Comparison of ENCODE assay signal across 8 mouse cellular contexts in genomic region chr2:28839501-28840221, GRCm38 (mm10). TPM values are rescaled to one million over a fixed set of nuclear protein-coding genes. Genes with fewer than 3 reads are reported as not detected.
DNase-seq lines count a peak whose midpoint lies in the region; ATAC-seq lines count a peak whose summit lies in the region.

No protein-coding gene starts in this region.

- H3K4me1 ChIP-seq in midbrain, embryonic 12.5 days = peaks cover 35% of the 10 kb centered on the region

- intact Hi-C loops in left cerebral cortex, postnatal 25 days (cut with DNase I) = loop anchor here (5.0 kb wide), 2 partner anchors 82 to 142 kb away; partner anchors contain the start of gene Spaca9

- peak; percentile 59 for ATAC-seq in midbrain, embryonic 12.5 days (ENCODE audit: low FRiP score, low read depth)

- WGBS in midbrain, embryonic 12.5 days = under 1% methylated on average over 48 of the region's 53 CpGs

- peaks cover 5% of the 10 kb centered on the region for H3K36me3 ChIP-seq in midbrain, embryonic 12.5 days

- peak overlapping the region; percentile 91 for H3K9ac ChIP-seq in midbrain, embryonic 12.5 days (replicated peaks)

- H3K4me3 ChIP-seq in midbrain, embryonic 12.5 days = peak overlapping the region; percentile 98

- H3K27me3 ChIP-seq in midbrain, embryonic 12.5 days = no peaks in the 10 kb centered on the region

- H3K4me2 ChIP-seq in midbrain, embryonic 12.5 days (replicated peaks) = peak overlapping the region; percentile 87

- DNase-seq in right cerebral cortex, adult 18-20 months = peak; percentile 8
- no peak for DNase-seq in right cerebral cortex, postnatal 4 days
- peak; percentile 44 for DNase-seq in c-Kit-positive CD71-positive TER-119-positive erythroid progenitor cells, embryonic 14.5 days (ENCODE audit: low spot score)
- peak; percentile 8 for DNase-seq in gastrocnemius, postnatal 25 days
- peak; percentile 6 to 53 for DNase-seq in kidney, postnatal 25 days
- no peak for DNase-seq in cerebellum, postnatal 14 days
- no peak for DNase-seq in left cerebral cortex, postnatal 25 days (ENCODE audit: low spot score in 2 of 2)

- H3K9me3 ChIP-seq in midbrain, embryonic 12.5 days = no peaks in the 10 kb centered on the region

- peak overlapping the region; percentile 87 for H3K27ac ChIP-seq in midbrain, embryonic 12.5 days (replicated peaks)

RNA-seq across cellular contexts. Expression of gene Gtf3c4, which starts 0.5 kb away (rescaled TPM):
- 10 to 100 TPM; 13.7 to 14.1 TPM for total RNA-seq in gastrocnemius, postnatal 25 days (2021)
- polyA plus RNA-seq in midbrain, embryonic 12.5 days (2016; fragmentation: Nextera tagmentation; extraction: Ambion mirVana) = 34.2 and 38.5 TPM in 2 replicates
- total RNA-seq in left cerebral cortex, postnatal 25 days (2021) = 10 to 100 TPM; 34.5 to 39.2 TPM

RNA-seq across cellular contexts. Expression of gene Ddx31, which starts 0.5 kb away (rescaled TPM):
- total RNA-seq in gastrocnemius, postnatal 25 days (2021) = 1 to 10 TPM; 3.9 to 5.0 TPM
- polyA plus RNA-seq in midbrain, embryonic 12.5 days (2016; fragmentation: Nextera tagmentation; extraction: Ambion mirVana) = 20.1 TPM in 2 replicates
- 1 to 10 TPM; 5.9 to 8.1 TPM for total RNA-seq in left cerebral cortex, postnatal 25 days (2021)

Comparison
In these comparisons a context has a peak if more than half of its experiments do, and no peak if none do; other contexts are left out.
1. DNase-seq: peak in right cerebral cortex, adult 18-20 months (single experiment), c-Kit-positive CD71-positive TER-119-positive erythroid progenitor cells, embryonic 14.5 days (single experiment), gastrocnemius, postnatal 25 days (single experiment) and kidney, postnatal 25 days (2 of 2); none in right cerebral cortex, postnatal 4 days (single experiment), cerebellum, postnatal 14 days (0 of 2) and left cerebral cortex, postnatal 25 days (0 of 2).